Mouse (Mus musculus): Measurements from ENCODE around the gene Ipcef1. TPM values are rescaled to one million over a fixed set of nuclear protein-coding genes. Genes with fewer than 3 reads are reported as not detected.

Ipcef1 gene
- polyA plus RNA-seq, 1 experiment: 2.7 TPM

DNA sequence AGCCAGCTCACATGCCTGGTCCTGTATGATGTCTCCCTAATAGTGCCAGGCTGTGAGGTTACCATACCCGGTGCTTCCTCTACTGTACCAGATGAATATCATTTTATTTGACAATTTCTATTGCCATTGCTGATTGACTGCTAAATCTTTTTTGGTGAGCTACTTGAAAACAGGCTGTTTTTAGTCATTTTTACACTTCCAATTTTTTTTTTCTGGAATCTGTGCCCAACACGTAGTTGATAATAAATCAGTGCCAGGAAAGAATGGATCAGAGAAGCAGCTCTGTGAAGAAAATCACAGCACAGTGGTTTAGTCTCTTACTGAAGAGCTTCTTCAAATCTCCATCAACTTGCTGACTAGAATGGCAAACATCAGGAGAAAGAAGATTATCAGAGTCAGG lies 125.6 kb downstream of the Ipcef1 start:
- H3K4me1 ChIP-seq (ENCODE audit: control insufficient read depth, insufficient read depth, low read length): no peaks in the 10 kb centered on the region
- no peak overlapping the region for H3K27ac ChIP-seq (ENCODE audit: insufficient read depth, low read depth, low read length)
- 65% methylated on average over 2 of the region's 2 CpGs for WGBS
- H3K4me3 ChIP-seq (ENCODE audit: insufficient read depth, low read depth, low read length): no peak overlapping the region
- DNase-seq: no peak
- no peaks in the 10 kb centered on the region for H3K27me3 ChIP-seq (replicated peaks; ENCODE audit: control insufficient read depth, insufficient read depth, low read length)
- no peaks in the 10 kb centered on the region for H3K36me3 ChIP-seq (ENCODE audit: control insufficient read depth, insufficient read depth, low read length)
- TF ChIP-seq POLR2A (IDR thresholded peaks at IDR 0.05; ENCODE audit: low read depth, low read length) (no peak), CTCF (conservative IDR thresholded peaks at IDR 0.05; ENCODE audit: insufficient read depth, insufficient read length, low read depth, low read length) (no peak)

DNA sequence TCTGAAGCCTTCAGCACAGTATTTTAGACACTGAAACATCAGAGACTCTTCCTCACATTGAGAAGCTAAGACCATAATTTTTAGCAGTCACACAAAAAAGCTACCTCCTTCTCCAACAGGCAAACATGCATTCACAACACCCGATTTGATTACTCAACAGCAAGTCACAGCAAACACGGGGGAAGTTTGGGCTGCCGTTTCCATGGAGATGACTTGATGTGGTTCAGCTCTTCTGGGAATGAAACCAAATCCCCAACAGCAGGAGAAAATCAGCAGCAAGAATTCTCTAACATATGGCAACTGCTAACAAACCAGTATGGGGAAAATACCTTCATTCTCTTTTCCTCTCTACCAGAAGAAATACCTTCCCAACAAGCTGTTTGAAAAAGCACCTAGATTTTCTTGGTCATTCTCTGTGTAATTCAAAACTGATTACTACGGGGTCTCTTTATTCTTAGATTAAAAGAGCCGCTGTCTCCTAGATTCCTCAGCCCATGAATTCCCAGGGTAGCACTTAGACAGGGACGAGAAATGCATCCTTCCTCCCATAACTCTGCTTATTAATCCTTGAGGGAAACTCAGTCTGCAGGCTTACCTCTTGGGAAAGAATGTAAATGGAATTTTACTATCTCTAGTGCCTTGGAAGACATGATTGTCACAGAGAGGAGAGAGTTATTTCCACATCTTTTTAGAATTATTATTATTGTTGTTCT lies 135.6 kb downstream of the Ipcef1 start:
- Histone ChIP-seq H3K36me3 (ENCODE audit: control insufficient read depth, insufficient read depth, low read length) (no peaks in the 10 kb centered on the region), H3K4me1 (ENCODE audit: control insufficient read depth, insufficient read depth, low read length) (no peaks in the 10 kb centered on the region), H3K4me3 (ENCODE audit: insufficient read depth, low read depth, low read length) (no peak overlapping the region), H3K27me3 (replicated peaks; ENCODE audit: control insufficient read depth, insufficient read depth, low read length) (no peaks in the 10 kb centered on the region), H3K27ac (ENCODE audit: insufficient read depth, low read depth, low read length) (no peak overlapping the region)
- peak; percentile 17 for DNase-seq
- TF ChIP-seq POLR2A (IDR thresholded peaks at IDR 0.05; ENCODE audit: low read depth, low read length): no peak
- 12% methylated on average over 6 of the region's 6 CpGs for WGBS

DNA sequence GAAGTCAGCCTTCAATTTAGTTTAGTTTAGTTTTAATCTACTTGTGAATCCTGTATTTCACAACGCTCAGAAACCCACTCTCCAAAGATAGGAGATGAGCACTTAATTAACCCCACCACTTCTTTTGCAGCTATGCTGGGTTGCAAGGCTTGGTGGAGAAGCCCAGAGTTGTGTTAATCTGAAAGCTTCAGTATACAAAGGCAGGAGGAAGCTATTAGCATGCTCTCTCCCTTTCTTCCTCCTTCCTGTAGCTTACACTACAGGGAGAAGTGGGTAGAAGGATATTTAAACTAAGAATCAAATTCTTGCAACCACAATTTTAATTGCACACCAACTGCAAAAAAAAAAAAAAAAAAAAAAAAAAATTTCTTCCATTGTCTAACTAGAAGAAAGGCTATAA lies 136.3 kb downstream of the Ipcef1 start:
- no peaks in the 10 kb centered on the region for H3K36me3 ChIP-seq (ENCODE audit: control insufficient read depth, insufficient read depth, low read length)
- no peak overlapping the region for H3K27ac ChIP-seq (ENCODE audit: insufficient read depth, low read depth, low read length)
- H3K4me3 ChIP-seq (ENCODE audit: insufficient read depth, low read depth, low read length): no peak overlapping the region
- TF ChIP-seq POLR2A (IDR thresholded peaks at IDR 0.05; ENCODE audit: low read depth, low read length) (no peak), CTCF (conservative IDR thresholded peaks at IDR 0.05; ENCODE audit: insufficient read depth, insufficient read length, low read depth, low read length) (no peak)
- no peak for DNase-seq
- WGBS: 65% methylated on average over 1 of the region's 1 CpGs
- H3K27me3 ChIP-seq (replicated peaks; ENCODE audit: control insufficient read depth, insufficient read depth, low read length): no peaks in the 10 kb centered on the region
- no peaks in the 10 kb centered on the region for H3K4me1 ChIP-seq (ENCODE audit: control insufficient read depth, insufficient read depth, low read length)

DNA sequence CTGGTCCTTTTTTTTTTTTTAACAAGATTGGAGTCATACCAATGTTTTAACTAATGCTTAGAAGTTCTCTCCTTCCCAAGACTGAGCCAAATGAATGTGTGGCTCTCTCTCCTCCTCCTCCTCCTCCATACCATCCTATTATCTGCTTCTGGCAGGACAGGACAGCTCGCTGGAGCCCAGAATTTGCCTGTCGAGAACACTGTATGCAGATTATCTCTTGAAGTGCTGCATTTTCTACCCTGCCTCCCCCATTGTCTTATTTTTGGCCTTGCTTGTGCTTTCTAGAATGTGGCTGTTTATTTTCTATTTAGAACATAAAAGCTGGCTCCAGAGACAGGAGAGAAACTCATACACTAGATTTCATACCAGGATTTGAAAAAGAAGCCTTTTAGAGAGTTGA lies 142.5 kb downstream of the Ipcef1 start:
- Histone ChIP-seq H3K4me3 (ENCODE audit: insufficient read depth, low read depth, low read length) (no peak overlapping the region), H3K36me3 (ENCODE audit: control insufficient read depth, insufficient read depth, low read length) (no peaks in the 10 kb centered on the region), H3K27ac (ENCODE audit: insufficient read depth, low read depth, low read length) (no peak overlapping the region), H3K27me3 (replicated peaks; ENCODE audit: control insufficient read depth, insufficient read depth, low read length) (no peaks in the 10 kb centered on the region), H3K4me1 (ENCODE audit: control insufficient read depth, insufficient read depth, low read length) (no peaks in the 10 kb centered on the region)
- DNase-seq: no peak
- 75% methylated on average over 2 of the region's 2 CpGs for WGBS
- TF ChIP-seq CTCF (conservative IDR thresholded peaks at IDR 0.05; ENCODE audit: insufficient read depth, insufficient read length, low read depth, low read length) (no peak), POLR2A (IDR thresholded peaks at IDR 0.05; ENCODE audit: low read depth, low read length) (no peak)

DNA sequence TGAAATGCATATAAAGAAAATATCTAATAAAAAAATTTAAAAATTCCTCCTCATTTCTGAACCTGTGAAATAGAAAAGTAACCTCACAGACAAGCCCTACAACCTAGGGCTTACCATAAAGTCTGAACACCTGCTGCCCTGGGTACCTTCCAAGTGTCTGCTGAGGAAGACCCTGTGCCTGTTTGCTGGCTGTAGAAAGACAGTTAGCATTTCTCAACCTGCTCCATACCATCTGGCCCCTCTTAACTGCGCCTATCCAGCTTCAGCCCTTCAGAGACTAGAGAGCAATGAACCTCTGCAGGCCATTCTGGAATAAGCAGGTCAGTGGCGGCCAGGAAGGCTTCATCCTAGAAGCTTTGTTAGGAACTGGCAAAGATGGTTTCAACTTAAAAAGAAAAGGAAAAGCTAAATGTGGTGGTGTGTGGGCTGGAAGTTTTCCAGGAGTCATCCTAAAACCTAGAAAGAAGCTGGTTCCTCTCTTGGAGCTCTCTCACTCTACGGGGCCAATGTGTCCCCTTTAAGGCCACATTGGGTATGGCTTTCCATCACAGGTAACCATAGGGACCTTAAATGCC lies 150.4 kb downstream of the Ipcef1 start:
- Histone ChIP-seq H3K36me3 (ENCODE audit: control insufficient read depth, insufficient read depth, low read length) (no peaks in the 10 kb centered on the region), H3K27me3 (replicated peaks; ENCODE audit: control insufficient read depth, insufficient read depth, low read length) (no peaks in the 10 kb centered on the region), H3K4me1 (ENCODE audit: control insufficient read depth, insufficient read depth, low read length) (no peaks in the 10 kb centered on the region), H3K27ac (ENCODE audit: insufficient read depth, low read depth, low read length) (no peak overlapping the region), H3K4me3 (ENCODE audit: insufficient read depth, low read depth, low read length) (no peak overlapping the region)
- WGBS: 98% methylated on average over 3 of the region's 3 CpGs
- TF ChIP-seq CTCF (conservative IDR thresholded peaks at IDR 0.05; ENCODE audit: insufficient read depth, insufficient read length, low read depth, low read length) (no peak), POLR2A (IDR thresholded peaks at IDR 0.05; ENCODE audit: low read depth, low read length) (no peak)
- no peak for DNase-seq

GRCm38 (mm10) chr10:6900126-6900525 lies 152.2 kb downstream of the Ipcef1 start:
- TF ChIP-seq POLR2A (IDR thresholded peaks at IDR 0.05; ENCODE audit: low read depth, low read length) (no peak), CTCF (conservative IDR thresholded peaks at IDR 0.05; ENCODE audit: insufficient read depth, insufficient read length, low read depth, low read length) (no peak)
- WGBS: 75% methylated on average over 4 of the region's 4 CpGs
- no peaks in the 10 kb centered on the region for H3K27me3 ChIP-seq (replicated peaks; ENCODE audit: control insufficient read depth, insufficient read depth, low read length)
- no peaks in the 10 kb centered on the region for H3K36me3 ChIP-seq (ENCODE audit: control insufficient read depth, insufficient read depth, low read length)
- no peak overlapping the region for H3K27ac ChIP-seq (ENCODE audit: insufficient read depth, low read depth, low read length)
- DNase-seq: no peak
- no peaks in the 10 kb centered on the region for H3K4me1 ChIP-seq (ENCODE audit: control insufficient read depth, insufficient read depth, low read length)
- H3K4me3 ChIP-seq (ENCODE audit: insufficient read depth, low read depth, low read length): no peak overlapping the region

- Histone ChIP-seq H3K4me3 (ENCODE audit: insufficient read depth, low read depth, low read length) (no peak overlapping the region), H3K4me1 (ENCODE audit: control insufficient read depth, insufficient read depth, low read length) (no peaks in the 10 kb centered on the region), H3K27me3 (replicated peaks; ENCODE audit: control insufficient read depth, insufficient read depth, low read length) (no peaks in the 10 kb centered on the region), H3K27ac (ENCODE audit: insufficient read depth, low read depth, low read length) (no peak overlapping the region), H3K36me3 (ENCODE audit: control insufficient read depth, insufficient read depth, low read length) (no peaks in the 10 kb centered on the region)
- 68% methylated on average over 3 of the region's 3 CpGs for WGBS
- TF ChIP-seq CTCF (conservative IDR thresholded peaks at IDR 0.05; ENCODE audit: insufficient read depth, insufficient read length, low read depth, low read length) (no peak), POLR2A (IDR thresholded peaks at IDR 0.05; ENCODE audit: low read depth, low read length) (no peak)
- no peak for DNase-seq
These were observed 155.5 kb downstream of the Ipcef1 start for GRCm38 (mm10) chr10:6896659-6897303.
